Mouse (Mus musculus): ENCODE results near the gene Galnt4. TPM values are rescaled to one million over a fixed set of nuclear protein-coding genes. Genes with fewer than 3 reads are reported as not detected.

Galnt4 gene
- polyA plus RNA-seq, 1 experiment from 2014 or later, result 5.5 TPM

DNA sequence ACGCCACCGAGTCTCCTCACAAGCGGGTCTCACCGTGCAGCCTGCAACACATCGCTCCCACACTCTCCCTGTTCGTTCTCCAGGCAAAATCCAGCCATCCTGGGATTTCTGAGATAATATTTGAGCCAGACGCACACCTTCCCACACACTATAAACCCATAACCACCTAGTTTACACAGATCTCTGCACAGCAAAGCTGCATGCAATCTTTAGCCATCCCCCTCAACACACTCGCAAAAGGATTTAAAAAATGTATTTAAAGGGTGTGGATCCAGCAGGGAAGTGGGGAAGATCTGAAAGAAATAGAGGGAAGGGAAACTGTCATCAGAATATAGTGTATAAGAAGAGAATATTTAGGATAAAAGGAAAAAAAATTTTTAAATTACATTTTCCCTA is 8.3 kb downstream of the Galnt4 start:
- ATAC-seq (replicated peaks; ENCODE audit: insufficient number of reproducible peaks, insufficient read depth, low FRiP score, low read depth), result no peak
- Histone ChIP-seq H3K4me1 (replicated peaks) (peaks cover 16% of the 10 kb centered on the region), H3K9me3 (replicated peaks) (no peaks in the 10 kb centered on the region), H3K36me3 (no peaks in the 10 kb centered on the region), H3K4me3 (peak overlapping the region; percentile 26), H3K27me3 (no peaks in the 10 kb centered on the region), H3K4me2 (peak overlapping the region; percentile 54), H3K27ac (no peak overlapping the region), H3K9ac (no peak overlapping the region)
- WGBS, result 29% methylated on average over 8 of the region's 8 CpGs

DNA sequence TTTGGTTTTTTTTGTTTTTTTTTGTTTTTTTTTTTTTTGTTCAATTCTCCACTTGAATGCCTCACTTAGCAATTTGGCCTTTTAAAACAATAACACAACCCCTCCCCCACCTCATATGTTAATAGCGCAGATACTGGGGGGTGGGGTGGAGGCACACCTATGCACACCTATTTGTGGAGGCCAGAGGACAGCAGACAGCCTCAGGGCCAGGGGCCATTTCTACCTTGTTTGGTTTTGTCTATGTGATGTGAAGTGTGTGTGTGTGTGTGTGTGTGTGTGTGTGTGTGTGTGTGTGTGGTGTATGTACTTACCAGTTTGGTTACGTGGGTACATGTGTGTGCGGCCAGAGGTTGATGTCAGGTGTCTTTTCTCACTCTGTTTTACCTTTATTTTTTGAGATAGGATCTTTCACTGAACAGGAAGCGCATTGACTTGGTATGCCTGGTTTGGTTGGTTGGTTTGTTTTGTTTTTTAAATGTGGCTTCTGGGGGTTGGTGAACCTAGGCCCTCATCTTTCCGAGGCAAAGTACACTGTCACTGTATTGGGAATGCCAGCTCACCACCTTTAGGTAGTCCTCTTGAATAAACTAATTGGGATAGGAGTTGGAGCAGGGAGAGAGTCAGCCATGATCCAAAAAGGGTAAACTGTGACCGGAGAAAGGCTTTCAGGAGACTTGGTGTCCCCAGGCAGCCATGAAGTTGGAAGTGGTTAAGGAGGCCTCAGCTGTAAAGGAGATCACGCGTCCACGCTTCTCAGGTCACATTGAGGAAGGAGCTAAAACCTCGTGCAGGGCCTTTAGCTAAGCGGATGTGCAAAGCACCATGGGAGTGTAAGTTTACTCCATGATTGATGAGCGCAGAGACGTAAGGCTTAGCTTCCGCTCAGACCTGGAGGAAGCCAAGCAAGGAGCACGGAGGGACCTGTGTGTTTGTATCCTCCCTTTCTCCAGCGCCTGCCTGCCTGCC is 9.0 kb downstream of the Galnt4 start:
- Histone ChIP-seq H3K27me3 (no peaks in the 10 kb centered on the region), H3K4me1 (replicated peaks) (peaks cover 16% of the 10 kb centered on the region), H3K27ac (no peak overlapping the region), H3K4me2 (no peak overlapping the region), H3K36me3 (no peaks in the 10 kb centered on the region), H3K9ac (no peak overlapping the region), H3K9me3 (replicated peaks) (no peaks in the 10 kb centered on the region), H3K4me3 (no peak overlapping the region)
- WGBS, result 82% methylated on average over 16 of the region's 16 CpGs
- no peak for ATAC-seq (replicated peaks; ENCODE audit: insufficient number of reproducible peaks, insufficient read depth, low FRiP score, low read depth)

DNA sequence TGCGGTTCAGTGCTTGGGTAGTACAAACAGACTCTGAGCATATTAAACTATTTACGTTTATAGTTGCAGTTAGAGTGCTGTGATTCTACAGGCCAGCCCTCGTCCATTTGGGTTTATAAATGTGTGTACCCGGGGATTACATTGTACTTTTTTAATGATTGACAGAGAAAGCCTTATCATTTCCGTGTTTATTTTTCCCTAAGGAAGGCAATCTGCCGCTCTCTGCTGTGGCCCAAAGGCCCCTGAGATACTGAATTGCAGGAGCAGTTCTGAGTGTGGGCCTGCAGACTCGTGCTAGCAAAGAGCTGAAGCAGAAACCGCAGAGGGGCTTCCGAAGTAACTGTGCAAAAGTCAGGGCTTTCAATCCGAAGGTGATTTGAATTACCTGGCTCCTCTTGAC is 9.9 kb downstream of the Galnt4 start:
- ATAC-seq (replicated peaks; ENCODE audit: insufficient number of reproducible peaks, insufficient read depth, low FRiP score, low read depth), result no peak

DNA sequence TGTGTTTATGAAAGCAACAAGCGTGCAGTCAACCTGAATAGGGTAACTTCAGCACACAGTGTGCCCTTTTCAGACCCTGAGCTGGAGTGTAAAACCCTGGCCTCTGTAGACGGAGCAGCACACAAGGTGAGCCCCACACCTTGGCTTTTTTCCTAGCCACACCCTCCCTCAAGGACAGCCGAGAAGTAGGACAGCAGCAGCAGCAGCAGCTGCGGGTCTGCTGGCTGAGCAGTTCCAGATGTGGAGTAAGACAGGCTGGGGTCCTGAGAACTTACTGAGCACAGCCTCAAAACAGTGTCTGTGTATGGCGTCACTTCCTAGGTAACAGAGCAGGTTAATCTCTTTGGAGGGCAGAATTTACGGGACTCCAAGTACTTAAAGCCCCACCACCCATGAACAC is 10.7 kb downstream of the Galnt4 start:
- Histone ChIP-seq H3K9me3 (replicated peaks) (no peaks in the 10 kb centered on the region), H3K4me1 (replicated peaks) (peaks cover 13% of the 10 kb centered on the region), H3K27ac (no peak overlapping the region), H3K36me3 (no peaks in the 10 kb centered on the region), H3K4me2 (no peak overlapping the region), H3K9ac (no peak overlapping the region), H3K4me3 (no peak overlapping the region), H3K27me3 (no peaks in the 10 kb centered on the region)
- no peak for ATAC-seq (replicated peaks; ENCODE audit: insufficient number of reproducible peaks, insufficient read depth, low FRiP score, low read depth)
- WGBS, result 47% methylated on average over 6 of the region's 6 CpGs

More for the DNA sequence above, 9.9 kb downstream of the Galnt4 start:
- Histone ChIP-seq H3K9ac (no peak overlapping the region), H3K27ac (no peak overlapping the region), H3K4me2 (no peak overlapping the region), H3K36me3 (no peaks in the 10 kb centered on the region), H3K4me3 (no peak overlapping the region), H3K4me1 (replicated peaks) (peaks cover 16% of the 10 kb centered on the region), H3K9me3 (replicated peaks) (no peaks in the 10 kb centered on the region), H3K27me3 (no peaks in the 10 kb centered on the region)
- WGBS, result 64% methylated on average over 10 of the region's 10 CpGs

DNA sequence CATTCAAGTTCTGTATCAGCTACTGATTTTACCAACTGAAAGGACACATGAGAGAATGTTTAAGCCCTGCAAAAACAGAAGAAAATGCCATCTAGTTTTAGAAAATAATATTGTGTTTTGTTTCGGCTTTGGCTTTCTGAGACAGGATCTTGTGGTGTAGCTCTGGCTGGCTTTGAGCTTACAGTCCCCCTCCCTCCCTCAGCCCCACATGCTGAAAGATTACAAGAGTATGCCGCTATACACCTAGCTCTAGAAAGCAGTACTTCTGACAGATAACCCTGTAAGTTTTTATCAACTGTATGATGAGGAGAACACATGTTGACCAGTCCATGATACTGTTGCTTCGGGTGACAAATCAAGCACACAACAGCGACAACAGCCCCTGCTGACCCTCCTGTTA is 11.5 kb downstream of the Galnt4 start:
- WGBS, result 65% methylated on average over 4 of the region's 4 CpGs
- Histone ChIP-seq H3K4me3 (no peak overlapping the region), H3K4me1 (replicated peaks) (peaks cover 13% of the 10 kb centered on the region), H3K9ac (no peak overlapping the region), H3K27me3 (no peaks in the 10 kb centered on the region), H3K4me2 (no peak overlapping the region), H3K27ac (no peak overlapping the region), H3K36me3 (no peaks in the 10 kb centered on the region), H3K9me3 (replicated peaks) (no peaks in the 10 kb centered on the region)
- ATAC-seq (replicated peaks; ENCODE audit: insufficient number of reproducible peaks, insufficient read depth, low FRiP score, low read depth), result no peak

DNA sequence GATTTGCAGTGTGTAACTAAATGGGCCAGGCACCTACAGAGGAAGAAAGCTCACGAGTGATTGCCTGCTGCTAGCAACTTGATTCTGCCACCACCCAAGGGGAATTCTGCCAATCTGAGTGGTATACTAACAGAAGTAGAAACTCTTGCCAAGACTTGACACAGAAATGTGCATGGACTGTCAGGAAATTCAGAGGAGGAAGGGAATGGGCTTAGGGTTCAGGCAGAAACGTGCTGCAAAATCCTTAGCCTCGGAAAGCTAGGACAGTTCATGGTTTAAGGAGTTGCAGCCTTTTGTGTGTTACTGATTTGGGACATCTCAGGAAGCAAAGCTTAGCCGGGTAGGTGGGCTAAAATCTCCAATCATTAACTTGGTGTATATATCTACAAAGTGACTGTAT is 18.3 kb downstream of the Galnt4 start, which contains the start of gene Phxr2:
Phxr2 (minus strand) TSS at position 101 of the 400 bp plus-strand sequence.
- Histone ChIP-seq H3K27ac (no peak within 1 kb of the TSS), H3K9me3 (replicated peaks) (no peaks in the 10 kb centered on the region), H3K4me3 (no peak within 1 kb of the TSS), H3K4me1 (replicated peaks) (peaks cover 10% of the 10 kb centered on the region), H3K4me2 (no peak within 1 kb of the TSS), H3K27me3 (no peaks in the 10 kb centered on the region), H3K9ac (no peak within 1 kb of the TSS), H3K36me3 (no peaks in the 10 kb centered on the region)
- 79% methylated on average over 4 of the region's 4 CpGs for WGBS
- ATAC-seq (replicated peaks; ENCODE audit: insufficient number of reproducible peaks, insufficient read depth, low FRiP score, low read depth), result no peak

DNA sequence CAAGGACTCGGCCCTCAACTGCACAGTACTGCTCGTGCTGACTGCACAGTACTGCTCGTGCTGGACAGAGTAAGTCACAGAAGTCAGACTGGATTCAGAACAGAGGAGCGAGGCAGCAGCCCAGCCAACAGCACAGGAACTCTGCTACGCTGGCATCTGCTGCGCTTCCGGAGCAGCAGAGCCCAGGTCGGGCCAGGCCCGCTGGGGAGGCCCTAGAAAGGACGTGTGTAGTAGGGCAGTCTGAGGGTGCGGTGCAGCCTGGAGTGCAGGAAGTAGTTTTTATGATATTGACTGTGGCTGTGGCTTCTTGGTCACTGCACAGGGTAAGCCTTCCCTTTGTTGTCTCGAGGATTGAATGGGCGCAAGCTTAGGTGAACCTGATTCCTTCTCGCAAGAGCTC is 19.0 kb downstream of the Galnt4 start:
- Histone ChIP-seq H3K4me2 (no peak overlapping the region), H3K4me3 (no peak overlapping the region), H3K36me3 (no peaks in the 10 kb centered on the region), H3K27ac (no peak overlapping the region), H3K9me3 (replicated peaks) (no peaks in the 10 kb centered on the region), H3K4me1 (replicated peaks) (peaks cover 12% of the 10 kb centered on the region), H3K27me3 (no peaks in the 10 kb centered on the region), H3K9ac (no peak overlapping the region)
- no peak for ATAC-seq (replicated peaks; ENCODE audit: insufficient number of reproducible peaks, insufficient read depth, low FRiP score, low read depth)
- WGBS, result 85% methylated on average over 14 of the region's 14 CpGs

DNA sequence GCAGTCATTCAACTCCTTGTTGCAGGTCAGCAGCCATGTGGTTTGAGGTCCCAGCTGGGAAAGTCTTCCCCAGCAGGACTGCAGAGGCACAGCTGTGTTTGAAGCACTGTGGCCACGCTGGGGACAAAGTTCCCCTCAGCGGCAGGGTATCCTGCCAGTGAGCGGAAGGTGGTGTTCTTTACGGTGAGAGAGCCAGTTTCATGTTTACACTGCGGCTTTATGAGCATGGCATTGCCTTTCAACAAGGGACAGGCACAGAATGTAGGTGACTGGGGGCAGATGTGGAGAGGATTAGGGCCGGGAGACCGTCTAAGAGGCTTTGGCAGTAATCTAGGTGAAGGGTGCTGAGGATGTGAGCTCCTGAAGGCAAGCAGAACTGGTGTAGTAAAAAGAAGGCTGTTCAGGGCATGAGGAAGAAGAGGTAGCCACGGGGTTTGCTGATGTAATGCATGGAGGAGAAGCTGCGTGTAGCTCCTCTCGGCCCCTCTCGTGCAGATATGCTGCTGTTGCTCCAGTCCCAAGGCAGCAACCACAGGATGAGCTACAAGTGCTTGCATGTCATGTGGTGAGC is 19.8 kb downstream of the Galnt4 start:
- H3K27me3 ChIP-seq, result no peaks in the 10 kb centered on the region
- 69% methylated on average over 11 of the region's 11 CpGs for WGBS
- H3K9ac ChIP-seq, result no peak overlapping the region
- no peak overlapping the region for H3K4me2 ChIP-seq
- no peak overlapping the region for H3K27ac ChIP-seq
- H3K9me3 ChIP-seq (replicated peaks), result no peaks in the 10 kb centered on the region
- no peaks in the 10 kb centered on the region for H3K36me3 ChIP-seq
- ATAC-seq (replicated peaks; ENCODE audit: insufficient number of reproducible peaks, insufficient read depth, low FRiP score, low read depth), result no peak
- peaks cover 12% of the 10 kb centered on the region for H3K4me1 ChIP-seq (replicated peaks)
- no peak overlapping the region for H3K4me3 ChIP-seq

DNA sequence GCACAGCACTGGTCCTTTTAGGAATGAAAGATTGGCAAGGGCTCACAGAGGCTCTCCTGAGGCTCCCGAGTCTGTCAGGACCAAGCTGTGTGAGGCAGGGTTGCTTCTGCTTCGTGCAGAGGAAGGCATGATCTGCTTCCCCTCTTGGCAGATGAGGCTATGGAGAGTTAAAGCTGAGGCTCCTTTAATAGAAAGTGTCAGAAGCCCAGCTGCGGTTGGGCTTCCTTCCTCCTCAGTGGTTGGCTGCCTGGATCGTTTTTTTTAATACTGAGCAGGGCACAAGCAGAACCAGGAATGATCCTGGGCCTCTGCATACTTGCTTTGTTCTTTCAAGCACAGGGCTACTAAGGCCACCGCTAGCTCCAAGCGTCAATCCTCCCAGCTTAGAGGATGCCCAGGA is 22.7 kb downstream of the Galnt4 start:
- peak overlapping the region; percentile 29; the same call in 1 of the 2 replicates for H3K27ac ChIP-seq

DNA sequence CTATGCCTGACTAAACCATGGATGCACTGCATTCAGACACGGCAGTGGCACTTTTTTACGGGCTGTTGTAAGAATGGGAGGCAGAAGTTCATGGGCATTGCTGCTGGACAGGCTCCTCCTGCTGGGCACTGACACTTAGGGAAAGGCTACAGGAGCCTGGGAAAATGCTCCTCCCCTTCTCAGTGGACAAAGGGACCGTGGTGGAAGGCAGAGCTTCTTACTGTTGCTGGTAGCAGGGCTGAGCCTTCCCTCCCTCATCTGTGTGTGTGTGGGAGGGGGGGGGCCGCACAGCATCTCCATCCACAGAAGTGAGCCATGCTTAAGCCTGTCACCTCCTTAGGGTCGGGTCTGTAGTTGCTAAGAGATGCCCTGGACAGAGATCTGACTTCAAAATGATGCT is 23.3 kb downstream of the Galnt4 start:
- H3K4me3 ChIP-seq, result no peak overlapping the region
- ATAC-seq (replicated peaks; ENCODE audit: insufficient number of reproducible peaks, insufficient read depth, low FRiP score, low read depth), result no peak
- WGBS, result 54% methylated on average over 5 of the region's 5 CpGs

More for the DNA sequence above, 22.7 kb downstream of the Galnt4 start:
- Histone ChIP-seq H3K4me2 (no peak overlapping the region), H3K9ac (no peak overlapping the region), H3K4me1 (replicated peaks) (peaks cover 12% of the 10 kb centered on the region), H3K9me3 (replicated peaks) (no peaks in the 10 kb centered on the region), H3K27me3 (no peaks in the 10 kb centered on the region), H3K36me3 (no peaks in the 10 kb centered on the region), H3K4me3 (no peak overlapping the region)
- ATAC-seq (replicated peaks; ENCODE audit: insufficient number of reproducible peaks, insufficient read depth, low FRiP score, low read depth), result peak; percentile 25; the same call in 1 of the 2 replicates
- WGBS, result 23% methylated on average over 6 of the region's 6 CpGs

DNA sequence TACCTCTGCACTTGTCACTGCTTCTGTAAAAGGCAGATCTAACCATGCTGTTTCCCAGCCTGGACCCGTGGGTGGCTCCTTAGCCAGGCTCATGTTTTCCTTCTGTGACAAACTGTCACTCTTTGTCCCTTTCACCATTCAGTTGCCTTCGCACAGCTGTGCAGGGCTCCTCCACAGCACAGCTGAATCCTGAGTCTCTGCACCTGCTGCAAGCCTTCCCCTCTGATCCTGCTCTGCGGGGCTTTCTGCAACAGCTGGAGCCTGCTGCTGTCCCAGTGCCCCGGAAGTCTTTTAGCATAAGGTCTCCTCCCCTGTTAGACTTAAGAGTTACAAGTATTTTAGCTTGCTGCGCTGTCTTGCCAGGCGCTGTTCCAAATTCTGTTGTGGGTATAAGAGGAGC is 24.2 kb downstream of the Galnt4 start:
- Histone ChIP-seq H3K4me2 (no peak overlapping the region), H3K36me3 (no peaks in the 10 kb centered on the region), H3K27me3 (no peaks in the 10 kb centered on the region), H3K27ac (no peak overlapping the region), H3K4me1 (replicated peaks) (peaks cover 16% of the 10 kb centered on the region), H3K4me3 (no peak overlapping the region), H3K9ac (no peak overlapping the region), H3K9me3 (replicated peaks) (no peaks in the 10 kb centered on the region)
- 67% methylated on average over 6 of the region's 6 CpGs for WGBS
- ATAC-seq (replicated peaks; ENCODE audit: insufficient number of reproducible peaks, insufficient read depth, low FRiP score, low read depth), result no peak

More for the DNA sequence above, 23.3 kb downstream of the Galnt4 start:
- Histone ChIP-seq H3K27ac (0 out of 2 replicates have a peak overlapping the region, but pooled peaks have one; percentile 29), H3K36me3 (no peaks in the 10 kb centered on the region), H3K9me3 (replicated peaks) (no peaks in the 10 kb centered on the region), H3K9ac (no peak overlapping the region), H3K4me2 (no peak overlapping the region), H3K4me1 (replicated peaks) (peaks cover 13% of the 10 kb centered on the region), H3K27me3 (no peaks in the 10 kb centered on the region)

Measured in heart, embryonic 15.5 days (tissue).